Mouse (Mus musculus): ENCODE data around the gene Myh3.

- TF ChIP-seq CTCF (IDR thresholded peaks at IDR 0.05) (no peak), EP300 (IDR thresholded peaks at IDR 0.05) (no peak)
Measured at GRCm38 (mm10) chr11:67106973-67107372, 28.9 kb downstream of the Myh3 start.
